Mouse (Mus musculus) neural tube, embryonic 12.5 days (tissue): ENCODE data around the gene Plcb3. TPM values are rescaled to one million over a fixed set of nuclear protein-coding genes. Genes with fewer than 3 reads are reported as not detected.
A peak's percentile ranks its signal among the peaks of the same experiment; 100 is the strongest.

Experiments used
- ATAC-seq: fragments of 200-750 bp; cut with Nextera tagmentation; 2 replicates; pipeline ENCODE4 v1.8.0; 2017; ENCODE audit warnings: low read depth, mild to moderate bottlenecking, moderate TSS enrichment, moderate library complexity; ENCODE audit not compliant: low FRiP score
- H3K27ac ChIP-seq: fragments of 300-500 bp; sonication (generic); 2 replicates; pipeline ENCODE4 v1.5.1; 2016
- H3K27me3 ChIP-seq: fragments of 300-500 bp; sonication (generic); replicated peaks from 2 replicates; pipeline ENCODE4 v1.6.1; 2016; ENCODE audit warnings: mild to moderate bottlenecking
- H3K36me3 ChIP-seq: fragments of 300-500 bp; sonication (generic); 2 replicates; pipeline ENCODE4 v1.6.1; 2016; ENCODE audit warnings: mild to moderate bottlenecking
- H3K4me1 ChIP-seq: fragments of 300-500 bp; sonication (generic); 2 replicates; pipeline ENCODE4 v1.6.1; 2016
- H3K4me2 ChIP-seq: fragments of 300-500 bp; sonication (generic); replicated peaks from 2 replicates; pipeline ENCODE4 v1.6.1; 2016; ENCODE audit warnings: mild to moderate bottlenecking
- H3K4me3 ChIP-seq: fragments of 300-500 bp; sonication (generic); 2 replicates; pipeline ENCODE4 v1.5.1; 2016
- H3K9ac ChIP-seq: fragments of 300-500 bp; sonication (generic); 2 replicates; pipeline ENCODE4 v1.6.1; 2016; ENCODE audit warnings: mild to moderate bottlenecking
- H3K9me3 ChIP-seq: fragments of 300-500 bp; sonication (generic); 2 replicates; pipeline ENCODE4 v1.6.1; 2016; ENCODE audit warnings: mild to moderate bottlenecking
- WGBS: fragments of 180-500 bp; shearing (Covaris S2); methylation state at CpG from one replicate; pipeline ENCODE4 v1.1.7; 2016; 5-methylcytosine and 5-hydroxymethylcytosine counted together
- polyA plus RNA-seq: library from polyadenylated mRNA; unstranded; fragments of >200 nt; fragmentation: Nextera tagmentation; extraction: Ambion mirVana; gene quantifications from 2 replicates; pipeline ENCODE4 v1.2.1, GENCODE M21; 2016

Gene Plcb3
- polyA plus RNA-seq, 1 experiment from 2014 or later = 33.4 TPM

DNA sequence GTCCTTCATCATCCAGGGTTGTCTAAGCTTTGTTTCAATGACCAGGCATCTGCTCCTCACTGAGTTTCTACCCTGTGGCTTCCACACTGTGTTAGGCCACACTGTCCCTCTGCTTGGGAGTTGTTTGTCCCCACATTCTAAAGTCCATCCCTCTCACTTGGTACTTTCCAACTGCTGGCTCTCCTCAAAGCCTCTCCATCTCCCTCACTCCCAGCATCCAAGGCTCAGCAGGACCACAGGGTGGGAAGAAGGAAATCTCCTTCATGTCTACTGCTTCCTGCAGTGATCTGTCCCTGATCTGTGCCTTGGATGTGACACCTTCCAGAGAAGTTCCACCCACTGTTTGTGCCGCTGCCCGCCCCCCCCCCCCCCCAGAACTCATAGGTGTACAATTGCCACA is 45.3 kb downstream of the Plcb3 start:
- no peak overlapping the region for H3K27ac ChIP-seq
- no peak overlapping the region for H3K4me2 ChIP-seq
- H3K36me3 ChIP-seq = no peaks in the 10 kb centered on the region
- no peak for ATAC-seq
- WGBS = 0% methylated on average over 2 of the region's 2 CpGs
- H3K4me3 ChIP-seq = no peak overlapping the region
- peaks cover 22% of the 10 kb centered on the region for H3K4me1 ChIP-seq
- H3K9ac ChIP-seq = no peak overlapping the region
- no peaks in the 10 kb centered on the region for H3K9me3 ChIP-seq
- H3K27me3 ChIP-seq = peaks cover 90% of the 10 kb centered on the region

DNA sequence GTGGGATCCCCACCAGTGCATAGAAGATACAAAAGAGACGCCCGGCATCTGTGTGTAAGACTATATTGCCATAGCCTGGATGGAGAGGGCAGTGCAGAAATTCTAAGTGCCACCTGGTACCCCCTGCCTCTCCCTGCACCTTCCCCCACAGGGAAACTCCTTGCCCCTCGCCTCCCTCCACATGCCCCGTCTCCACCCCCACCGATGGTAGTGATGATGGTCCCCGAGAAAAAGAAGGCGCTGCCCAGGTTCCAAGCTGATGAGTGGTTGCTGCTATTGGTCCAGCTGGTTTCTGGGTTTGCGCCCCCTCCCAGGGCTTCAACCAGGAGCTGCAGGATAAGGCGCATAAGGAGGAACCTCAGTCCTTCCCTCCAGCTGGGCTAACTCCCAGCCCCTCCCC is 48.2 kb downstream of the Plcb3 start:
- H3K9me3 ChIP-seq = no peaks in the 10 kb centered on the region
- ATAC-seq = no peak
- no peak overlapping the region for H3K4me2 ChIP-seq
- no peak overlapping the region for H3K27ac ChIP-seq
- H3K36me3 ChIP-seq = no peaks in the 10 kb centered on the region
- WGBS = 11% methylated on average over 9 of the region's 9 CpGs
- H3K27me3 ChIP-seq = peaks cover 90% of the 10 kb centered on the region
- no peak overlapping the region for H3K4me3 ChIP-seq
- H3K4me1 ChIP-seq = peaks cover 10% of the 10 kb centered on the region
- no peak overlapping the region for H3K9ac ChIP-seq

- H3K9ac ChIP-seq = 0 out of 2 replicates have a peak overlapping the region, but pooled peaks have one; percentile 2
- no peak overlapping the region for H3K27ac ChIP-seq
- H3K27me3 ChIP-seq = peaks cover 84% of the 10 kb centered on the region
- H3K36me3 ChIP-seq = no peaks in the 10 kb centered on the region
- no peaks in the 10 kb centered on the region for H3K9me3 ChIP-seq
- H3K4me3 ChIP-seq = peak overlapping the region; percentile 13; the same call in 1 of the 2 replicates
- peaks cover 16% of the 10 kb centered on the region for H3K4me1 ChIP-seq
- no peak for ATAC-seq
- H3K4me2 ChIP-seq = peak overlapping the region; percentile 44
- 10% methylated on average over 26 of the region's 26 CpGs for WGBS
These were observed 49.6 kb downstream of the Plcb3 start for GRCm38 (mm10) chr19:6926559-6927255.

DNA sequence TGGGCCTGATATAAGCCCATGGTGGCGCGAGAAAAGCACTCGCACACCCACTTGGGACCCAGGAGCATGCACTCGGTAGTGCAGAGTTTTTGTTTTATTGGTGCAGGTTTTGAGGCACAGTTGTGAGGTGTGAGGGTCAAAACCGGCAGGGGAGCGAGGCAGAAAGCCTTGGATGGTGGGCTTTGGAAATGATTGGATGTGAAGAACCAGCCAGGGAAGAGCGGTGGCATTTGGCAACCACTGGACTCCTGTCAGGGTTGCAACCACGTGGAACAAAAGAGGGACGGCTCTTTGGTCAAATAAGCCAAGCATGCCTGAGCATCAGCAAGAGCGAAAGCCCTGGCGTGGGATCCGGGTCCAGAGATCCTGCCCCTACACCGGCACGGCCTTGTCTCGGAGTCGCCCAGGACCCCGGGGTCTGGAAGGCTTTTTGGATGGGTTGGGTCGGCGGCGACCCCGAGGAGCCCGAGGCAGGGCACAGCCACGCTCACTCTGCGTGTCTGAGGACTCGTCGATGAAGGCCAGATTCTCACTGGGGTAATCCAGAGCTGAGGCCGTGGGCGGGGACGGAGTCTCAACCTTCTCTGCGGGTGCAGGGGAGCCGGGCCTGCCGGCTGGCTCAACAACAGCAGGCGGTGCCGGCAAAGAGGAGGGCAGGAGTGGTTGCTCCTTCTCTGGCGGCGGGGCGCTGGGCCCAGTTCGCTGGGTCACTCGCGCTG is 50.5 kb downstream of the Plcb3 start:
- no peak overlapping the region for H3K9ac ChIP-seq
- H3K36me3 ChIP-seq = no peaks in the 10 kb centered on the region
- H3K9me3 ChIP-seq = no peaks in the 10 kb centered on the region
- peaks cover 74% of the 10 kb centered on the region for H3K27me3 ChIP-seq
- ATAC-seq = no peak
- H3K4me2 ChIP-seq = peak overlapping the region; percentile 36; the same call in 1 of the 2 replicates
- no peak overlapping the region for H3K4me3 ChIP-seq
- peaks cover 15% of the 10 kb centered on the region for H3K4me1 ChIP-seq
- H3K27ac ChIP-seq = no peak overlapping the region
- WGBS = 4% methylated on average over 40 of the region's 40 CpGs

GRCm38 (mm10) chr19:6925307-6925573 is 51.0 kb downstream of the Plcb3 start, which contains the start of gene Catsperz:
Gene Catsperz (minus strand): TSS chr19:6925380.
- 3% methylated on average over 9 of the region's 9 CpGs for WGBS
- no peak for ATAC-seq
- Histone ChIP-seq H3K4me2 (peak within 1 kb of the TSS; percentile 36), H3K36me3 (no peaks in the 10 kb centered on the region), H3K9me3 (no peaks in the 10 kb centered on the region), H3K9ac (no peak within 1 kb of the TSS), H3K27me3 (peaks cover 71% of the 10 kb centered on the region), H3K4me1 (peaks cover 21% of the 10 kb centered on the region), H3K27ac (no peak within 1 kb of the TSS), H3K4me3 (no peak within 1 kb of the TSS)

DNA sequence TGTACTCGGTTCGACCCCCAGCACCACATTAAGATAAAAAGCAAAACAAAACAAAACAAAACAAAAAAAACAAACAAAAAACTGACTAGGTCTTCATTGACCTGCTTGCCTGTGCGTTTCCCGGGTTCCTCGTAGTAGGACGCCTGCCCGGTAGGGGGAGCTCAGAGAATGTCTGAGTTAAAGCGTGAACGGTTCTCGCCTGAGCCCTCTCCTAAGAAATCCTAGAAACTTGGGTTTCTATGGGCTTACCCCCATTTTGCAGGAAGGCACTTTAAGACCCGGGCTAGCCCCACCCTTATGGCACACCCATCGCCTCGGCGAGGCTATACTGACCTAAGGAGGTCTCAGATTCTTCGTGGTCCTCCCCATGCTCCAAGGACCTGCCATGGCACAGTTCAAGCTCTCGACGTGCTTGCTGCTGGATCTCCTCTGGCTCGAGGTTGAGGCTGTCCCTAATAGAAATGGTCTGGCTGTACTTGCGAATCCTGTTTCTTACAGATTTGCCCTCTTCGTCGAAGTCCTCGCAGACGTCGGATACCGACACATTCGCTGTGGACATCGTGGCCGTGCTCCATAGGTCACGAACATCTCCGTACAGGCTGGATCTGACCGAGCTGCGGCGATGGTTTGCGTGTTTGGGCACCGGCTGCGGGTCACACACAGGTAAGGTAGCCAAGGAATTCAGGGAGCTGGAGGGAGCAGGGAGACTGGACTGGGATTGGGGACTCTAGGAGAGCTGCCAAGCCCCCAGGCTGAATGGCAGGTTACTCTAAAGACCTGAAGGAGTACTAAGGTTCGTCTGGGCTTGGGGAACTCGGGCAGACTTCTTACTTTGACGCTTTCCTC is 51.6 kb downstream of the Plcb3 start:
- peaks cover 26% of the 10 kb centered on the region for H3K4me1 ChIP-seq
- H3K4me2 ChIP-seq = peak overlapping the region; percentile 36
- ATAC-seq = no peak
- no peak overlapping the region for H3K9ac ChIP-seq
- WGBS = 4% methylated on average over 39 of the region's 39 CpGs
- no peak overlapping the region for H3K4me3 ChIP-seq
- no peaks in the 10 kb centered on the region for H3K9me3 ChIP-seq
- no peak overlapping the region for H3K27ac ChIP-seq
- peaks cover 69% of the 10 kb centered on the region for H3K27me3 ChIP-seq
- no peaks in the 10 kb centered on the region for H3K36me3 ChIP-seq

DNA sequence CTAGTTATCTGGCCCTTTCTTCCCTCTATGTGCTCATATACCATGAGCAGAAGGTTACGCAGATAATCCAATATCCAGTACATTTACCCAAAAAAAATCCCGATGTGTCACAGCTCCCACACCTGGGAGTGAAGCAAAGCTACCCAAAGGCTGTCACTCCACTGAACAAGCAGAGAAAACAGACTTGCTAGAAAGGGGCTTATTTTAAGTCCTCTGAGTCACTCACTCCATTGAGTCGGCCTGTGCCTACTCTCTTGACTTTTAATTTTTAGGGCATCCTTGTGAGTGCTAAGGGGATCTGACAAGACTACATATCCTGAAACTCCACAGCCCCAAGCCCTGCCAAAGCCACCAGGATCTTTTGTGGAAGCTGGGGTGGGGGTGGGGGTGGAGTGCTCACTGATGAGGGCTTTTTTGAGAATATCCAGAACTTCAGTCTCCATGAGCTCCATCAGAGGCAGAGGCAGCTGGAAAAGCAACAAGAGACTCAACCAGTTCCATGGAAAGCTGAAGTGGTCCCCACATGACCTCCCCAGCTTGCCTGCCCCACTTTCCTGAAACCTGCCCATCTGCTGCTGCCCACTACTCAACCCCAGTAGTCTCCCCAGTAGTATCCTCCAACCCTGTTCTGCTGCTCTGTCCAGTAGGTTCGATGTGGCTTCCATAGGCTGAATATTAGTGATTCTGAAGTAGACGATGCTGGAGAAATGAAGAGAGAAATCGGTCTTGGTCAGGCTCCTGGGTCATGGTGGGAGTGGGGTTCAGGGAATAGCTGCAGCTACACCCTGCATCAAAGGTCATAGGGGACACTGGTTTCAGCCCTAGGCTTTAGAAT is 53.2 kb downstream of the Plcb3 start:
- peaks cover 57% of the 10 kb centered on the region for H3K27me3 ChIP-seq
- ATAC-seq = no peak
- peak overlapping the region; percentile 96; the same call in 1 of the 2 replicates for H3K4me2 ChIP-seq
- H3K4me3 ChIP-seq = no peak overlapping the region
- H3K9me3 ChIP-seq = no peaks in the 10 kb centered on the region
- peaks cover 27% of the 10 kb centered on the region for H3K4me1 ChIP-seq
- H3K27ac ChIP-seq = no peak overlapping the region
- H3K36me3 ChIP-seq = no peaks in the 10 kb centered on the region
- H3K9ac ChIP-seq = no peak overlapping the region
- WGBS = 58% methylated on average over 6 of the region's 6 CpGs

GRCm38 (mm10) chr19:6921647-6922567 is 54.4 kb downstream of the Plcb3 start, which contains the start of gene Esrra:
Gene Esrra (minus strand): TSS chr19:6921813.
- Histone ChIP-seq H3K4me2 (peak within 1 kb of the TSS; percentile 96), H3K27me3 (peaks cover 45% of the 10 kb centered on the region), H3K27ac (peak within 1 kb of the TSS; percentile 82), H3K4me1 (peaks cover 24% of the 10 kb centered on the region), H3K36me3 (no peaks in the 10 kb centered on the region), H3K4me3 (peak within 1 kb of the TSS; percentile 91), H3K9me3 (no peaks in the 10 kb centered on the region), H3K9ac (peak within 1 kb of the TSS; percentile 91)
- 1% methylated on average over 65 of the region's 66 CpGs for WGBS
- peak; percentile 93 for ATAC-seq

GRCm38 (mm10) chr19:6920741-6921636 is 55.3 kb downstream of the Plcb3 start:
- H3K27me3 ChIP-seq = peaks cover 36% of the 10 kb centered on the region
- WGBS = 2% methylated on average over 46 of the region's 48 CpGs
- peak overlapping the region; percentile 96 for H3K4me2 ChIP-seq
- peak overlapping the region; percentile 91 for H3K4me3 ChIP-seq
- peaks cover 21% of the 10 kb centered on the region for H3K4me1 ChIP-seq
- no peaks in the 10 kb centered on the region for H3K36me3 ChIP-seq
- H3K9ac ChIP-seq = peak overlapping the region; percentile 91
- H3K9me3 ChIP-seq = no peaks in the 10 kb centered on the region
- ATAC-seq = peak; percentile 41
- peak overlapping the region; percentile 82 for H3K27ac ChIP-seq
